Mouse (Mus musculus) NIH3T3 (cell line): ENCODE data around the gene Gmppa.

Experiments
- DNase-seq: peaks from one replicate; pipeline ENCODE4 v3.0.0-alpha.2; 2012; ENCODE audit warnings: low read depth

The Gmppa gene

GRCm38 (mm10) chr1:75487040-75487404 lies 51.3 kb downstream of the Gmppa start:
- DNase-seq, result no peak

GRCm38 (mm10) chr1:75487405-75488161 lies 51.9 kb downstream of the Gmppa start:
- DNase-seq, result no peak

DNA sequence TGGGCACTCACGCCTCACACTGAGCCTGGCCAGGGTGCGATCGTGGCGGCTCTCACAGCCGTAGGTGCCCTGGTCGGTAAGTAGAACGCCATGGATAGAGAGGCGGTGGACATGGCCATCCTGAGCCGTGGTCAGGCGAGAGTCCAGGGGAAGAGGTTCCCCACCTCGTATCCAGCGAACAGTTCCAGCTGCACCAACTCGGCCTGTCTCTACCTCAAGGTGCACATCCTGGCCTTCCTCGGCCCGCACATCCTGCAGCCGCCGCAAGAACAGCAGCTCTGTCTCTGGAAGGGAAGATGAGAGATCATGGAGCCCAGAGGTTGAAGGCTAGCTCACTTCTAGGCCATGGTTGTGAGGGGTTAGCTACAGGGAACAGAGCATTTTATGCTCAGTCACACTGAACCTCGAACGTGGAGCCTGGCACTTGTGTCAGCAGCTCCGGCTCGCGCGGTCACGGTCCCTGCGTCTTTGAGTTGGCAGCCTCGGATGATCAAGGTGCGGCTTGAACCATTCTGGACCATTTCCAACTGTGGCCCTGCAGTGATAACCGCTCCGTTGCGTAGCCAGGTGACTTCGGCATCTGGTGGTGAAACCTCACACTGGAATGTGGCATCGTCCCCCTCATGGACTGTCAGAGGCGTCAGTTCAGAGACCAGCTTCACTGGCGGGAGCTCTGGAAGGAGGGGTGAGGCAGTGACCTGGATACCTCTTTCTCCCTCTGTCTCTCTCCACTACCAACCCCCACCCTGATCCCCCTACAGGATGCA lies 55.2 kb downstream of the Gmppa start:
- DNase-seq, result no peak

GRCm38 (mm10) chr1:75492579-75493170 lies 56.9 kb downstream of the Gmppa start:
- no peak for DNase-seq
